Mouse (Mus musculus): Measurements from ENCODE around the gene Abcg1.

DNA sequence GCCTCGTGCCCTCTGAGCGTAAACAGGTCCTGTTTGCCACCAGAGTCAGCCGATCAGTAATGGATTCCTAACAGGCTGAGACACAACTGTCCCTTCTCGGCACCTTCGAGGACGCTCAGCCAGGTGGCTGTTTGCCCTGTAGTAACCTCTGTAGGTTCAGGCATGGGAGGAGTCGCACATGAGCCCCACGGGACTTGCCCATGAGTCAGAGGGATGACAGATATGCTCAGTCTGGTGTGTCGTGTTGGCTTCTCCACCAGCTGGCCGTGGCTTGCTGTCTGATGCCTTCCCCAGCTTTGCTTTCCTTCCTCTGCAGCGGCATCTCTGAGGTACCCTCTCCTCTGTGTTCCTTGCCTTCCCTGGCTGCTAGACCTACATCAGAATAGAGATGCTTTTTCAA, 9.6 kb downstream of the Abcg1 start:
- TF ChIP-seq CTCF (IDR thresholded peaks at IDR 0.05; ENCODE audit: low read depth) (no peak), EP300 (IDR thresholded peaks at IDR 0.05; ENCODE audit: low read depth) (no peak)
